Mouse (Mus musculus): Measurements from ENCODE around the gene Dscaml1.

The Dscaml1 gene

GRCm38 (mm10) chr9:45787547-45787946 lies 361.1 kb downstream of the Dscaml1 start:
- no peak for DNase-seq

DNA sequence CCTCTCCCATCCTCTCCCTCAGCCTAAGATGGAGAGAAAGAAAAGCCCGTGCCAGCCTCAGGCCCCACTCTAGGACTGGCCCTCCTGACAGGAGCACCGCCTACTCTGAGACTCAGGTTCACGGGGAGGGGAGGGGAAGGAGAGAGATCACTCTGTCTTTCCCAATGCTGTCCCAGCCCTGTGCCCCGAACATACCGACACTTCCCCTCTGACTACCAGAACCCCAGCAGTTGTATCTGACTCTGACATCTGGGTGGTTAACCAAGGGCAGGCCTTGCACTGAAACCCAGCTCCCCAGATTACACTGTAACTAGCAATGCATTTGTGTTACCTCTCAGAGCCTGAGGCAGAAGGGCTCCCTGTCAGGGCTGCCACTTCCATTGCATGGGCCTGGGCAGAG lies 362.0 kb downstream of the Dscaml1 start:
- DNase-seq, result no peak

DNA sequence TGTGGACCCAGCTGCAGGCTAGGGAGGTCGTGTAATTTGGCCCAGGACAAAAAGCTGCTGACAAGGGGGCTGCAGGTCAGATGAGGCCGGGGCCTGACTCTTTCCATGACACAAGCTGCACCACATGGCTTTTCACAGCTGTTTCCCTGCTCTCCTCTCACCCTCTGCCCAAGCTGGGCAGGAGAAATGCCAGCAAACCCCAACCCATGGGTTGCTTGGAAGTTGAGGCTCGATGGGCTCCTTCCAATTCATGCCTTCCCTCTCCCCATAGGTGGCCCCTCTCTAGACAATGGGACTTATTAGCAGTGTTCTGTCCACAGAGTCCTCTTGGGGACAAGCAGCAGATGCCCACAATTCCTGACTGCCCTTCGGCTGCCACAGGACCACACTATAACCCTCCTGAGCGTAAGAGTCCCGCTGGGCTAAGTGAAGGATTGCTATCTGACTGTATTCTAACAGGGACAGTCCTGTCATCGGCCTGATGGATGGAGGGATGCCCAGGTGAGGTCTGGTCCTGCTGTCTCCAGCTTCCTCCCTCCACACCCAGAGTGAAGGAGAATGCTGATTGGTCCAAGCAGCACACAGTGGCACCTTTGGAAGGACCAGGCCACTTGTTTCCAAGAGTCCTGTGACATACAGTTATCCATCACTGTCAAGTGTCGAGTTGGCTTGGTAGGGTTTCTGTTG lies 365.2 kb downstream of the Dscaml1 start:
- DNase-seq, result no peak

DNA sequence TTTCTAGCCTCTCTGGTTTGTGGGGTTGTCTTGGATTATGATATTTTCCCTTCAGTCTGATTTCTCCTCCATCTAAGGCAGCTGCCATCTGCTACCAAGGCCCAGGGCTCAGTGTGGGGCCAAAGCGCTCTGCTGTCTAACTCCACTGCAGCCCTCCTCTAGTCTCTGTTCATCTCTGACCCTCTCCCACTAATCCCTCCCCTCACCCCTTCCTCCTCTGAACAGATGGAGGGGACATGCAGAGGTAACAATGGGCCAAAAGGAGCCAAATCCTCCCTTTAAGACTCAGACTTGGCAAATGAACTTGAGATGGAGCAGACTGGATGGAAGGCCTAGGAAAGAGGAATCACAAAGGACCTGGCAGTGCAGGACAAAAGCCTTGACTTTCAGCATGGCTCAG lies 365.8 kb downstream of the Dscaml1 start:
- DNase-seq, result no peak

DNA sequence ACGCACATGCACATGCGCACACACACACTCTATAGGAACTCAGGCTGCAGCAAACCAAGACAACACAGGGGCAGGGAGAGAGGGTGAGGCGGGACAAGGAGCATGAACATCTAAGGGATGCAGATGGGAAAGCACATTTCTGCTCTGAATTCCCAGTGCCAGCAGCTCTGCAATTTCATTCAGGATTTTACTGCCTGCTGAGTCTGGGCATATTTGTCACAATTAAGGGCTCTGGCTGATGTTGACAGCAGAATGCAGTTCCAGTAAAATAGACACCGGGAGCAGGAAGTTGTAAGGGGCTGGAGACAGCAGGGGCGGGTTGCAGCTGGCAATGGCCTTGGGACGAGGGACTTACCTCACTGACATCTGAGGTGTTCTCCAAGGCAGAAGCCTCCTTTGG lies 367.3 kb downstream of the Dscaml1 start:
- no peak for DNase-seq

- DNase-seq, result no peak
Measured at GRCm38 (mm10) chr9:45795722-45796121, 369.3 kb downstream of the Dscaml1 start.

GRCm38 (mm10) chr9:45797271-45797670 lies 370.8 kb downstream of the Dscaml1 start:
- no peak for DNase-seq

DNA sequence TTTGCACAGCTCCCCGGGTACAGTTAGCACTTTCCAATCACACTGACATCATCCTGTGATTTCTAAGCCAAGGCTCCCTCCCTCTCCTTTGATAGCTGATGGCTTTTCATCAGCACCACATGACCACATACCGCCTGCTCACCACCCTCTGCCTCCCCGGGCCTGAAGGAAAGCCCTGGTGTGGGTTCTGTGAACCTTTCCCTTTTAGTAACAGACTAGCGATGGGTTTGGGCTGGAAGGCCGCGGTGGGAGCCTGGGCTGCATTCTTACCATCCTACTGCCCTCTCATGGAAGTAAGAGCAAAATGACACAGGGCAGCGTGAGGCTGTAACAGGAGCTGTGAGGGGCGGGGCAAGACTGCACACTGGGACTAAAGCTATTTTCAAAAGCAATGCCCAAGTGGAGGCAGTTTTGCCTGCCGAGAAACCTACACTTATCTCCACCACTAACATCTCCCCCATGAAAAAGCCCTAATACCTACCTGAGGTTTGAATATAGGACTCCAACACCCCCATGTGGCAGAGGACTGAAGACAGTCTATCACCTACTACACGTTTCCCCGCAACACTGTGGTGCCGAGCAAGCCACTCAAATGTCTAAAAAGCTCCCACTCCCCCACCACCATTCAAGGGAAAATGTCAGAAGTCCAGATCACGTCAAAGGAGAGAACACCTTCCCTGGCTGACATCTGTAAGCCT lies 372.2 kb downstream of the Dscaml1 start:
- peak; percentile 14 to 42 for DNase-seq

DNA sequence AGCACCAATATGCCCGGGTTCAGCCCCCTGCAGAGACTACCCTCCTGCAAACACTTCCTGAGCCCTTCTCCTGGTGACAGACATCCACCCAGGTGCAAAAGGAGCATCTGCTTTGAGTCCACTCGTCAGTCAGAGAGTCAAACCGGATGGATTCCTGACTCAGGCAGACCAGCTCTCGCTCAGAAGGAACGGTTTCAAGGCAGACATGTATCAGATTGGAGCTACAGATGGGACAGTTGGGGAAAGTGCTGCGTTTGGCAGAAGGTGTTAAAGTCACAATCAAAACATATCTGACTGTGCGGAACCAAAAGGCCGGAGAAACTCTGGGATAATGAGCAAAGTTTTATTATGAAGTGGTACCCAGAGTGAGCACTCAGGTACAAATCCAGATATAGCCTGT lies 373.0 kb downstream of the Dscaml1 start:
- no peak for DNase-seq
